Mouse (Mus musculus) forebrain, embryonic 10.5 days (tissue): ENCODE measurements around the gene Hoxb7. TPM values are rescaled to one million over a fixed set of nuclear protein-coding genes. Genes with fewer than 3 reads are reported as not detected.
A peak's percentile ranks its signal among the peaks of the same experiment; 100 is the strongest.

Experiments
- DNase-seq: peaks from one replicate; pipeline ENCODE4 v3.0.0-alpha.2; 2017; ENCODE audit warnings: low spot score; ENCODE audit errors: extremely low spot score
- H3K27ac ChIP-seq: fragments of 300-500 bp; sonication (generic); 2 replicates; pipeline ENCODE4 v1.5.1; 2016; ENCODE audit warnings: mild to moderate bottlenecking
- H3K27me3 ChIP-seq: fragments of 300-500 bp; sonication (generic); 2 replicates; pipeline ENCODE4 v1.6.1; 2016; ENCODE audit warnings: mild to moderate bottlenecking; ENCODE audit not compliant: poor library complexity, severe bottlenecking
- H3K36me3 ChIP-seq: fragments of 300-500 bp; sonication (generic); replicated peaks from 2 replicates; pipeline ENCODE4 v1.6.1; 2016; ENCODE audit warnings: mild to moderate bottlenecking, moderate library complexity
- H3K4me1 ChIP-seq: fragments of 300-500 bp; sonication (generic); 2 replicates; pipeline ENCODE4 v1.6.1; 2016
- H3K4me3 ChIP-seq: fragments of 300-500 bp; sonication (generic); 2 replicates; pipeline ENCODE4 v1.5.1; 2016; ENCODE audit warnings: mild to moderate bottlenecking, moderate library complexity
- H3K9me3 ChIP-seq: fragments of 300-500 bp; sonication (generic); 2 replicates; pipeline ENCODE4 v1.6.1; 2016; ENCODE audit warnings: mild to moderate bottlenecking, moderate library complexity
- WGBS: fragments of 180-500 bp; shearing (Covaris S2); methylation state at CpG from one replicate; pipeline ENCODE4 v1.1.7; 2016; 5-methylcytosine and 5-hydroxymethylcytosine counted together
- polyA plus RNA-seq: library from polyadenylated mRNA; unstranded; fragments of >200 nt; fragmentation: Nextera tagmentation; extraction: Ambion mirVana; gene quantifications from 2 replicates; pipeline ENCODE4 v1.2.1, GENCODE M21; 2016

The Hoxb7 gene
- polyA plus RNA-seq, 1 experiment from 2014 or later = not detected

DNA sequence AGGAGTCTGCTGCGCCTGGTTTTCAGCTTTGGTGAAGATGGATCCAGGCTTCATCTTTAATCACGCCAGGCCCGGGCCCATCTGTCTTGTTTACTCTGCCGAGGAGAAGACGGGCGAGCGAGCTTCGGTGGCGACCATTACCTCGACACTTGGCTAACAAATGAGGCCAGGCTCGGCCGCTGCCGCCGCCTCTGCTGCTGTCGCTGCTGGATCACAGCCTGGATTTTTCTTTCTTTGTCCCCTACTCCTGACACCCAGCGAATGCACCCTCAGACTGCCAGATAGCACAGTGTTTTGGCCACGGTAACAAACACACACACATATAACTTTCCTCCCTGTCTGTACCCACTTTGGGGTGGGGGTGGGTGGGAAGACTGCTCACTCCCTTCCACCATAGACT is 34.3 kb downstream of the Hoxb7 start:
- no peak overlapping the region for H3K27ac ChIP-seq
- peaks cover 20% of the 10 kb centered on the region for H3K4me1 ChIP-seq
- peaks cover 100% of the 10 kb centered on the region for H3K27me3 ChIP-seq
- no peak for DNase-seq
- H3K9me3 ChIP-seq = no peaks in the 10 kb centered on the region
- under 1% methylated on average over 17 of the region's 17 CpGs for WGBS
- no peaks in the 10 kb centered on the region for H3K36me3 ChIP-seq
- no peak overlapping the region for H3K4me3 ChIP-seq

GRCm38 (mm10) chr11:96321846-96322245 is 35.4 kb downstream of the Hoxb7 start:
- no peaks in the 10 kb centered on the region for H3K36me3 ChIP-seq
- DNase-seq = no peak
- peaks cover 100% of the 10 kb centered on the region for H3K27me3 ChIP-seq
- 7% methylated on average over 5 of the region's 5 CpGs for WGBS
- H3K9me3 ChIP-seq = no peaks in the 10 kb centered on the region
- H3K27ac ChIP-seq = no peak overlapping the region
- H3K4me3 ChIP-seq = no peak overlapping the region
- peaks cover 20% of the 10 kb centered on the region for H3K4me1 ChIP-seq

DNA sequence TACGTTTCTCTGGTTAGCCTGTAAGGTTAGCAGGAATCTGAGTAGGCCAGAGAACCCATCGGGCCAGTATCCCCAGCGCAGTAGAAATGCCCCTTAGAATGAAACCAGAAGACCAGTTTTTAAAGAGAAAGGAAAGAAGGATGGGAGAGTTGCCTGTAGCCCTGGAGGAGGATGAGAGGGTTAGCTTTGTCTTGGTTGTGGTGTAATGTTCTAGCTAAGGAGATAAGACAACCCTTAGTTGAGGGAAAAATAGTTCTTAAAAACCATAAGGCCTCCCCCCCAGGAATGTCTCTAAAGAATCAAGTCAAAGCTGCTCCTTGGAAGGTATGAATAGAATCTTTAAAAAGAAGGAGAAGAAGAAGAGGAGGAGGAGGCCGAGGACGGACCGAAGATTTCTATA is 36.3 kb downstream of the Hoxb7 start:
- no peak for DNase-seq
- Histone ChIP-seq H3K4me1 (peaks cover 20% of the 10 kb centered on the region), H3K9me3 (no peaks in the 10 kb centered on the region), H3K27me3 (peaks cover 100% of the 10 kb centered on the region), H3K4me3 (no peak overlapping the region), H3K36me3 (no peaks in the 10 kb centered on the region), H3K27ac (no peak overlapping the region)
- 3% methylated on average over 6 of the region's 6 CpGs for WGBS

DNA sequence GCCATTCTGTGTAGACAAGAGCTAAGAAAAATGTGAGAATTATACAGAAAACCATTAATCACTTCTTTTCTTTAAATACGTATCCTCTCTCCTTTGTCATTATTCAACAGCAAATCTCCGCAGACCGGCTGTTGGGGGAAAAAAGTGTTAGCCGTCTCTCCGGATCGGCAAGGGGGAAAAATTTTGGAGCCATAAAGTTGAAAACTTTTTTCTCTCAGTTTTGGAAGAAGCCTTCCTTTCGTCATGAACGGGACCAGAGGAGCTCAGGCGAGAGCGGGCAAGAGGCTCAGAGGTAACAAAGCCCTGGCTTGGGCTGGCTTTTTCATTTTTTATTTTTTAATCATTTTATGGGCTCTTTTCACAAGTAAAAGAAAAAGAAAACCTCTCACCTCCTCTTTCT is 36.7 kb downstream of the Hoxb7 start, which contains the start of gene Hoxb3:
Gene Hoxb3 (plus strand): TSS at position 173 of the 400 bp plus-strand sequence.
- peaks cover 17% of the 10 kb centered on the region for H3K4me1 ChIP-seq
- H3K4me3 ChIP-seq = no peak within 1 kb of the TSS
- no peak within 1 kb of the TSS for H3K27ac ChIP-seq
- 3% methylated on average over 10 of the region's 10 CpGs for WGBS
- DNase-seq = no peak
- H3K36me3 ChIP-seq = no peaks in the 10 kb centered on the region
- H3K27me3 ChIP-seq = peaks cover 100% of the 10 kb centered on the region
- no peaks in the 10 kb centered on the region for H3K9me3 ChIP-seq

DNA sequence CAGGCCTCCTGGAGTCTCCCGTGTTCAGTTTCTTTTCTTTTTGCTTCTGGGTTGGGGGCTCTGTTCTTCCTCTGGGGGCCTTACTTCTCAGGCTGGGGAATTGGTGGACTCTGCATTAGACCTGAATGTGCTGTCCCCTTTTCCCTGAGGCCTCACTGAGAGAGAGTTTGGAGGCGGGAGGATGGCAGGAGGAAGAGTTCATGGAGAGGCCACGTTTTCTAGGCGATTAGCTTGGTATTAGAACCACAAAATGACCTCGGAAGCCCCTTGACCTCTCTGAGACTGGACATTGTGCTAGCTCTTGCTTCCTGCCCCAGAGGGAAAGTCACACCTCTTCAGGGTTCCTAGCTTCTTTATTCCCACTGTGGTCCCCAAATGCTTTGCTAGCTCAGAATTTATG is 37.7 kb downstream of the Hoxb7 start:
- no peak overlapping the region for H3K4me3 ChIP-seq
- no peak for DNase-seq

DNA sequence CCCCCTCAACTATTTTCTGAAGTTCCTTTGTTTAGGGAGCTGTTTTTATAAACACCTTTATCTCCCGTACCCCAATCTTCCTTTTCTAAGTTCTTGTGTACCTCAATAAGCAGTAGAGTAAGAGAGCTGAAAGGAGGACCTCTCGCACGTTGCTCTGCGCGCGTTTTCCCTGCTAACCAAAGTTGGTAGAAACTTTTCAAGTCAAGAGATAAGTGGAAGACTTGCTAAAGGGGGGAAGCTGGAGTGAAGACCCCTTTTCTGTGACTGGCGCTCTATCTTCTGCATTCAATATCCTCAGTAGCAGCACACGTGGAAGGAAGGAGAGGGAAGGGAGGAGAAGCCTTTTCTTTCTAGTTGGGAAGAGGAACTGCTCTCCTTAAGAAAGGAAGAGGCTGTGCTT is 38.5 kb downstream of the Hoxb7 start:
- Histone ChIP-seq H3K27ac (no peak overlapping the region), H3K27me3 (peaks cover 100% of the 10 kb centered on the region), H3K4me3 (no peak overlapping the region), H3K36me3 (no peaks in the 10 kb centered on the region), H3K4me1 (peaks cover 3% of the 10 kb centered on the region; the same call in 1 of the 2 replicates), H3K9me3 (no peaks in the 10 kb centered on the region)
- DNase-seq = no peak
- WGBS = 3% methylated on average over 8 of the region's 8 CpGs

More for the DNA sequence above, 37.7 kb downstream of the Hoxb7 start:
- no peaks in the 10 kb centered on the region for H3K9me3 ChIP-seq
- no peak overlapping the region for H3K27ac ChIP-seq
- peaks cover 100% of the 10 kb centered on the region for H3K27me3 ChIP-seq
- WGBS = 1% methylated on average over 5 of the region's 5 CpGs
- H3K4me1 ChIP-seq = peaks cover 7% of the 10 kb centered on the region
- no peaks in the 10 kb centered on the region for H3K36me3 ChIP-seq

DNA sequence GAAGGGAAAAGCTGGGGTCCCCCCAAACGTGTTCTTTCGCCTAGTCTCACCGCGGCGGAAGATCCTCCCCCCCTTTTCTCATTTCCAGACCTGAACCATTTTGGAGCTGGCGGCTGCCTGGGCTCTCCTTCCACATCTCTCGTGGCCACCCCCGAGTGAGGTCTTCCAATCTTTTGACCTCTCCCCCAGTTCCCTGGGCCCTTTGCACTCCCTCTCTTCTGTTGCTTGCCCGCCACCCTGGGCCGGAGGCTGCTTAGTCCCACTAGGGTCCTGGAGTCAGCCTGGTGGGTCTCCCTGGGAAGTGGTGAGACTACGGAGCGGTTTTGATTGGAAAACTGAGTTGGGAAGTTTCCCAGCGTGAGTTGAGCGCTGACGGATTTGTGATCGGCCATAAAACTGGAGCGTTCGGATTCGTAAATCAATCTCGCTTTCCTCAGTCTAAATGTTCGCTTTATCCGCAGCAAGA is 39.4 kb downstream of the Hoxb7 start:
- WGBS = 2% methylated on average over 22 of the region's 22 CpGs
- peaks cover 100% of the 10 kb centered on the region for H3K27me3 ChIP-seq
- no peak overlapping the region for H3K4me3 ChIP-seq
- no peaks in the 10 kb centered on the region; the same call in 1 of the 2 replicates for H3K4me1 ChIP-seq
- H3K9me3 ChIP-seq = no peaks in the 10 kb centered on the region
- H3K27ac ChIP-seq = no peak overlapping the region
- no peak for DNase-seq
- no peaks in the 10 kb centered on the region for H3K36me3 ChIP-seq

DNA sequence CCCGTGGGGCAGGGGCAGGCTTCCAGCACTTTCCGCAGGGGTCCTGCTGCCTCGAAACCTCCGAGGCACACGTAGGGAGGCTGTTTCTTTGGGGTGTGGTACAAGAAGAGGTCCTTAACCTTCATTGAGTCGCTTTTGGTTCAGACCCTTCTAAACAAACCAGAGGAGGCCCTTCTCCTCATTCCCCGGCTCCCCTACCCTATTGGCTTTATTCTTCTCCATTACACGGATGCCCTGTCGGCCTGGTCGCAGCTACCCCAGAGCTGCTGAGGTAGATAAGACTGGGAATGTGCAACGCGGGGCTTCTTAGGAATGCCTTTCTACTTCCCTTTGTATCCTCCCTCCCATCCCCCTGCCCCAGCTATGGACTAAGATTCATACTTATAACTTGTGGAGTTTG is 40.3 kb downstream of the Hoxb7 start:
- Histone ChIP-seq H3K4me1 (no peaks in the 10 kb centered on the region; the same call in 1 of the 2 replicates), H3K9me3 (no peaks in the 10 kb centered on the region), H3K27me3 (peaks cover 100% of the 10 kb centered on the region), H3K27ac (no peak overlapping the region), H3K4me3 (no peak overlapping the region), H3K36me3 (no peaks in the 10 kb centered on the region)
- DNase-seq = no peak
- 1% methylated on average over 12 of the region's 12 CpGs for WGBS

DNA sequence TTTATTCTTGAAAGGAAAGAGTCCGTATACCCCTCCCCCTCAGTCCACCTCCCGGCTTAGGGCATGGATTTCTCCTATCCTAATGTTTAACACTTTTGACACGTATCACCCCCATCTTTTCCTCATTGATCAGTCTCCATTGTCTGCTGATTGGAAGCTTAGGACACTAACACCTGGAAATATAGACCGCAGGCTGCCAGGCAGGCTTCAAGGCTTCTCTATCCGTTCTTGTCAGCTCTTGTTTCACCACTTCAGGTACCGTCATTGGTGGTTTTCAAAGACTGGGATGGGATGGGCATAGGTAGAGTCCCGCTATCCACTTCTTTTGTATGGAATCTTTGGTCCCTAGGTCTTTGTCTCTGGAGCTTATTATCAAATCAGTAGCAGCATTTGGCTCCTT is 40.7 kb downstream of the Hoxb7 start:
- H3K36me3 ChIP-seq = no peaks in the 10 kb centered on the region
- no peak overlapping the region for H3K4me3 ChIP-seq
- no peaks in the 10 kb centered on the region; the same call in 1 of the 2 replicates for H3K4me1 ChIP-seq
- peaks cover 100% of the 10 kb centered on the region for H3K27me3 ChIP-seq
- no peak overlapping the region for H3K27ac ChIP-seq
- DNase-seq = no peak
- no peaks in the 10 kb centered on the region for H3K9me3 ChIP-seq
- whole genome bisulfite sequencing = 2% methylated on average over 7 of the region's 7 CpGs

- no peak for DNase-seq
- WGBS = 2% methylated on average over 5 of the region's 5 CpGs
- Histone ChIP-seq H3K27me3 (peaks cover 100% of the 10 kb centered on the region), H3K9me3 (no peaks in the 10 kb centered on the region), H3K4me1 (peaks cover 4% of the 10 kb centered on the region; the same call in 1 of the 2 replicates), H3K36me3 (no peaks in the 10 kb centered on the region), H3K27ac (no peak overlapping the region), H3K4me3 (no peak overlapping the region)
Observed at GRCm38 (mm10) chr11:96327750-96328149, 41.3 kb downstream of the Hoxb7 start.

DNA sequence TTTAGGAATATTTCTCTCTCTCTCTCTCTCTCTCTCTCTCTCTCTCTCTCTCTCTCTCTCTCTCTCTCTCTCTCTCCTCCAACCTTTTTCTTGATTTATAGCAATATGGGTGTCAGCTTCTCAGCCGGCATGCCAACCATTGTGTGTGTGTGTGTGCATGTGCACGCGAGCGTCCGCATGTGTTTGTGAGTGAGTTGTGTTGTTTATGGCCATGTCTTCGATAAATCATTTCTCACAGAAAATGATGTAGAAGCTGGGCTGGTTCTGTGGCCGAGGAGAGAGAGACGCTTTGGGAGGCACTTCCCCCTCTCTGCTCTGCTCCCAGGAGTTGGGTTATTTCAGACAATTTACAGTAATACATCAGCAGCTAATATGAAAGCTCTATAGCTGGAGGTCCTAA is 42.2 kb downstream of the Hoxb7 start:
- WGBS = 7% methylated on average over 8 of the region's 8 CpGs
- Histone ChIP-seq H3K27me3 (peaks cover 100% of the 10 kb centered on the region), H3K9me3 (no peaks in the 10 kb centered on the region), H3K27ac (no peak overlapping the region), H3K4me3 (no peak overlapping the region), H3K4me1 (peaks cover 6% of the 10 kb centered on the region; the same call in 1 of the 2 replicates), H3K36me3 (no peaks in the 10 kb centered on the region)
- DNase-seq = no peak

DNA sequence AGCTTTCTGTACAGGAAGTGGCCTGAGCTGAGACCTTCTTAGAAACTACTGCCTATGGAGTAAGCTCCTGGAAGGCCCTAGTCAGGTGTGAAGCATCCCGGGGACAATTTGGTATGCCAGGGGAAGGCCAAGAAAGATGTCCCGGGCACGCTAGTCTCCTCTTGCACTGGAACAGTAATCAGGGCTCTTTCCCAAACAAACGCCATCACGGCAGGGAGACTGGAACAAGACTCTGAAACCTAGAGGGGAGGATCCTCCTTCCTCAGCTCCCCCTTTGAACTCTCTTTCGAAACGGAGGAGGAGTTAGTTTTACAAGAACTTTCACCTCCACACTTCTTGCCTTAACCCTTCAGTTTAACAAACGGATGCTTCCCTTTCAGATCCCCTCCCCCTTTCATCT is 45.7 kb downstream of the Hoxb7 start:
- Histone ChIP-seq H3K27me3 (peaks cover 100% of the 10 kb centered on the region), H3K4me3 (no peak overlapping the region), H3K27ac (no peak overlapping the region), H3K9me3 (no peaks in the 10 kb centered on the region), H3K4me1 (peaks cover 6% of the 10 kb centered on the region; the same call in 1 of the 2 replicates), H3K36me3 (no peaks in the 10 kb centered on the region)
- DNase-seq = no peak
- 1% methylated on average over 8 of the region's 8 CpGs for WGBS

GRCm38 (mm10) chr11:96332618-96333032 is 46.2 kb downstream of the Hoxb7 start:
- no peak overlapping the region for H3K27ac ChIP-seq
- no peaks in the 10 kb centered on the region for H3K9me3 ChIP-seq
- no peaks in the 10 kb centered on the region for H3K36me3 ChIP-seq
- DNase-seq = no peak
- peaks cover 100% of the 10 kb centered on the region for H3K27me3 ChIP-seq
- H3K4me1 ChIP-seq = peaks cover 6% of the 10 kb centered on the region; the same call in 1 of the 2 replicates
- under 1% methylated on average over 35 of the region's 35 CpGs for WGBS
- H3K4me3 ChIP-seq = peak overlapping the region; percentile 24
